Mouse (Mus musculus): ENCODE measurements at regions not wholly inside any gene's neighbourhood (a gene's known extent, or its start where the extent isn't known, plus 50 kb on each side); places are given as distances from the start of the nearest gene placed in this dataset.

GRCm38 (mm10) chr11:25157135-25157860 lies 1053.3 kb downstream of the 5730522E02Rik start:
- no peak overlapping the region for H3K27ac ChIP-seq (ENCODE audit: insufficient read depth, low read length)
- no peak overlapping the region for H3K4me3 ChIP-seq (ENCODE audit: low read depth, low read length)
- no peaks in the 10 kb centered on the region for H3K4me1 ChIP-seq (ENCODE audit: control insufficient read depth, insufficient read depth, low read length)
- H3K27me3 ChIP-seq (ENCODE audit: control insufficient read depth, insufficient read depth, low read length, poor library complexity, severe bottlenecking): no peaks in the 10 kb centered on the region
- no peaks in the 10 kb centered on the region for H3K36me3 ChIP-seq (ENCODE audit: control insufficient read depth, insufficient read depth, low read length, poor library complexity, severe bottlenecking)
- no peak overlapping the region for H3K9ac ChIP-seq (ENCODE audit: low read depth, poor library complexity, severe bottlenecking)
- TF ChIP-seq EP300 (IDR thresholded peaks at IDR 0.05; ENCODE audit: insufficient read depth, low read depth, low read length) (no peak), CTCF (IDR thresholded peaks at IDR 0.05; ENCODE audit: low read depth, low read length) (no peak), POLR2A (IDR thresholded peaks at IDR 0.05; ENCODE audit: insufficient read depth, low read length) (no peak)
- H3K9me3 ChIP-seq (replicated peaks; ENCODE audit: control insufficient read depth, insufficient read depth, low read length, poor library complexity, severe bottlenecking): 0 out of 2 replicates have a peak, but pooled peaks cover 2% of the 10 kb centered on the region

- no peak for TF ChIP-seq EP300 (IDR thresholded peaks at IDR 0.05; ENCODE audit: insufficient read depth, low read depth, low read length)
- no peak for TF ChIP-seq CTCF (IDR thresholded peaks at IDR 0.05; ENCODE audit: low read depth, low read length)
- TF ChIP-seq POLR2A (IDR thresholded peaks at IDR 0.05; ENCODE audit: insufficient read depth, low read length): no peak
- Histone ChIP-seq H3K9ac (ENCODE audit: low read depth, poor library complexity, severe bottlenecking) (no peak overlapping the region), H3K9me3 (replicated peaks; ENCODE audit: control insufficient read depth, insufficient read depth, low read length, poor library complexity, severe bottlenecking) (0 out of 2 replicates have a peak, but pooled peaks cover 2% of the 10 kb centered on the region), H3K4me3 (ENCODE audit: low read depth, low read length) (no peak overlapping the region), H3K36me3 (ENCODE audit: control insufficient read depth, insufficient read depth, low read length, poor library complexity, severe bottlenecking) (no peaks in the 10 kb centered on the region), H3K27ac (ENCODE audit: insufficient read depth, low read length) (no peak overlapping the region), H3K4me1 (ENCODE audit: control insufficient read depth, insufficient read depth, low read length) (no peaks in the 10 kb centered on the region), H3K27me3 (ENCODE audit: control insufficient read depth, insufficient read depth, low read length, poor library complexity, severe bottlenecking) (no peaks in the 10 kb centered on the region)
Measured at GRCm38 (mm10) chr11:25157861-25158245, 1052.7 kb downstream of the 5730522E02Rik start.

GRCm38 (mm10) chr11:25158884-25159283 lies 1051.7 kb downstream of the 5730522E02Rik start:
- TF ChIP-seq POLR2A (IDR thresholded peaks at IDR 0.05; ENCODE audit: insufficient read depth, low read length) (no peak), EP300 (IDR thresholded peaks at IDR 0.05; ENCODE audit: insufficient read depth, low read depth, low read length) (no peak), CTCF (IDR thresholded peaks at IDR 0.05; ENCODE audit: low read depth, low read length) (no peak)
- Histone ChIP-seq H3K36me3 (ENCODE audit: control insufficient read depth, insufficient read depth, low read length, poor library complexity, severe bottlenecking) (no peaks in the 10 kb centered on the region), H3K4me3 (ENCODE audit: low read depth, low read length) (no peak overlapping the region), H3K9me3 (replicated peaks; ENCODE audit: control insufficient read depth, insufficient read depth, low read length, poor library complexity, severe bottlenecking) (0 out of 2 replicates have a peak, but pooled peaks cover 2% of the 10 kb centered on the region), H3K9ac (ENCODE audit: low read depth, poor library complexity, severe bottlenecking) (no peak overlapping the region), H3K4me1 (ENCODE audit: control insufficient read depth, insufficient read depth, low read length) (no peaks in the 10 kb centered on the region), H3K27ac (ENCODE audit: insufficient read depth, low read length) (no peak overlapping the region), H3K27me3 (ENCODE audit: control insufficient read depth, insufficient read depth, low read length, poor library complexity, severe bottlenecking) (no peaks in the 10 kb centered on the region)

- TF ChIP-seq CTCF (IDR thresholded peaks at IDR 0.05; ENCODE audit: low read depth, low read length) (no peak), POLR2A (IDR thresholded peaks at IDR 0.05; ENCODE audit: insufficient read depth, low read length) (no peak), EP300 (IDR thresholded peaks at IDR 0.05; ENCODE audit: insufficient read depth, low read depth, low read length) (no peak)
- no peak overlapping the region for H3K4me3 ChIP-seq (ENCODE audit: low read depth, low read length)
- no peaks in the 10 kb centered on the region for H3K9me3 ChIP-seq (replicated peaks; ENCODE audit: control insufficient read depth, insufficient read depth, low read length, poor library complexity, severe bottlenecking)
- no peak overlapping the region for H3K9ac ChIP-seq (ENCODE audit: low read depth, poor library complexity, severe bottlenecking)
- H3K27ac ChIP-seq (ENCODE audit: insufficient read depth, low read length): no peak overlapping the region
- H3K36me3 ChIP-seq (ENCODE audit: control insufficient read depth, insufficient read depth, low read length, poor library complexity, severe bottlenecking): no peaks in the 10 kb centered on the region
- H3K27me3 ChIP-seq (ENCODE audit: control insufficient read depth, insufficient read depth, low read length, poor library complexity, severe bottlenecking): no peaks in the 10 kb centered on the region
- no peaks in the 10 kb centered on the region for H3K4me1 ChIP-seq (ENCODE audit: control insufficient read depth, insufficient read depth, low read length)
Measured at GRCm38 (mm10) chr11:25167939-25168338, 1042.6 kb downstream of the 5730522E02Rik start.

- H3K4me1 ChIP-seq (ENCODE audit: control insufficient read depth, insufficient read depth, low read length): no peaks in the 10 kb centered on the region
- no peaks in the 10 kb centered on the region for H3K36me3 ChIP-seq (ENCODE audit: control insufficient read depth, insufficient read depth, low read length, poor library complexity, severe bottlenecking)
- no peak overlapping the region for H3K4me3 ChIP-seq (ENCODE audit: low read depth, low read length)
- no peak overlapping the region for H3K9ac ChIP-seq (ENCODE audit: low read depth, poor library complexity, severe bottlenecking)
- H3K27ac ChIP-seq (ENCODE audit: insufficient read depth, low read length): no peak overlapping the region
- H3K9me3 ChIP-seq (replicated peaks; ENCODE audit: control insufficient read depth, insufficient read depth, low read length, poor library complexity, severe bottlenecking): no peaks in the 10 kb centered on the region; the same call in 1 of the 2 replicates
- TF ChIP-seq POLR2A (IDR thresholded peaks at IDR 0.05; ENCODE audit: insufficient read depth, low read length) (no peak), EP300 (IDR thresholded peaks at IDR 0.05; ENCODE audit: insufficient read depth, low read depth, low read length) (no peak), CTCF (IDR thresholded peaks at IDR 0.05; ENCODE audit: low read depth, low read length) (no peak)
- no peaks in the 10 kb centered on the region for H3K27me3 ChIP-seq (ENCODE audit: control insufficient read depth, insufficient read depth, low read length, poor library complexity, severe bottlenecking)
Measured at GRCm38 (mm10) chr11:25171048-25171447, 1039.5 kb downstream of the 5730522E02Rik start.

Measured in ES-Bruce4 (cell line).